Mouse (Mus musculus): ENCODE measurements around the gene Tmem210. TPM values are rescaled to one million over a fixed set of nuclear protein-coding genes. Genes with fewer than 3 reads are reported as not detected.

Gene Tmem210
- total and polyA plus RNA-seq, 3 experiments = not detected

DNA sequence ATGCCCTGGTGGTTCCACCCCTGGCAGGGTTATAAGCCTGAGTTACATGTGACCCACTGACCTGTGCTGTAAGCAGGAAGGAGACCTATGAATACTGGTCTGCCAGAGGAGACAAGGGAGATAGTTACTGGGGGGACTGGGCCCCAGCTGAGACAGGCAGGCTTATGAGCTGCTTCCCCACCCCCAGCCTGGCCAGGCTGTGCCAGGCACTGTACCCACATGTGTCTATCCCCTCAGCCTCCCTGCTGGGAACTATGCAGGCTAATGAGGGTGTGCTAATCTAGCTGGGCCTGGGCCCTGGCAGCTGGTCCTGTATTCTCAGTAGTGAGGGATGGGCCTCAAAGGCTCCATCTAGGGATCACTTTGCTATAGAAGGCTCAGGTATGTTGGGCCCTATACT lies 20.7 kb upstream of the Tmem210 start:
- Histone ChIP-seq H3K4me2 (ENCODE audit: insufficient read depth, low read depth, poor library complexity, severe bottlenecking) (no peak overlapping the region), H3K4me1 (ENCODE audit: control insufficient read depth in 1 of 2, insufficient read depth in 2 of 2) (peaks cover 23 to 76% of the 10 kb centered on the region in 2 experiments), H3K27ac (ENCODE audit: insufficient read depth, low read depth) (no peak overlapping the region), H3K4me3 (replicated peaks in 1 of 3; ENCODE audit: low read depth in 2 of 3, low read length in 2 of 3, poor library complexity in 1 of 3) (no peak overlapping the region), H3K36me3 (replicated peaks in 1 of 2; ENCODE audit: control insufficient read depth in 1 of 2, insufficient read depth in 1 of 2, low read length in 1 of 2) (peaks cover 8 to 42% of the 10 kb centered on the region in 2 experiments), H3K79me2 (replicated peaks; ENCODE audit: control insufficient read depth, extremely low read depth, insufficient read depth, poor library complexity, severe bottlenecking) (peaks cover 18% of the 10 kb centered on the region), H3K27me3 (replicated peaks) (no peaks in the 10 kb centered on the region), H3K9ac (ENCODE audit: insufficient read depth, low read depth) (no peak overlapping the region), H3K9me3 (replicated peaks; ENCODE audit: low read length) (no peaks in the 10 kb centered on the region)
- dilution Hi-C loops (cut with MboI; ENCODE audit: extremely low pct_ligation_motif_present, extremely low pct_unique_long_range_greater_than_20kb, low sequenced_read_pairs) = no loop called here
- in situ Hi-C loops (cut with MboI; ENCODE audit: low pct_ligation_motif_present, low pct_unique_long_range_greater_than_20kb, low sequenced_read_pairs) = no loop called here
- no peak for DNase-seq (ENCODE audit: extremely low read depth)
- no peak for TF ChIP-seq GABPA (IDR thresholded peaks at IDR 0.05; ENCODE audit: insufficient replicate concordance, low read depth, low read length)
- TF ChIP-seq POLR2AphosphoS2 (IDR thresholded peaks at IDR 0.05; ENCODE audit: low read depth, low read length) = no peak
- TF ChIP-seq E2F4 (IDR thresholded peaks at IDR 0.05; ENCODE audit: insufficient replicate concordance, low read depth, low read length) = no peak
- no peak for TF ChIP-seq MYC (IDR thresholded peaks at IDR 0.05; ENCODE audit: low read depth, low read length)
- TF ChIP-seq MXI1 (IDR thresholded peaks at IDR 0.05; ENCODE audit: low read depth, low read length) = no peak
- TF ChIP-seq IRF4 (IDR thresholded peaks at IDR 0.05; ENCODE audit: low read depth, low read length) = no peak
- no peak; a peak in 1 of 4 replicates for TF ChIP-seq CTCF (conservative IDR thresholded peaks at IDR 0.05 in 1 of 2, IDR thresholded peaks at IDR 0.05 in 1 of 2; ENCODE audit: low read depth in 2 of 2, low read length in 2 of 2)
- TF ChIP-seq USF1 (IDR thresholded peaks at IDR 0.05; ENCODE audit: low read depth, low read length) = no peak
- TF ChIP-seq KAT2A (IDR thresholded peaks at IDR 0.05; ENCODE audit: insufficient replicate concordance, low read length) = no peak
- TF ChIP-seq MAX (IDR thresholded peaks at IDR 0.05; ENCODE audit: low read length) = no peak
- TF ChIP-seq MEF2A (IDR thresholded peaks at IDR 0.05; ENCODE audit: borderline replicate concordance, low read depth, low read length) = no peak
- no peak for TF ChIP-seq JUND (conservative IDR thresholded peaks at IDR 0.05; ENCODE audit: low read depth, low read length)

DNA sequence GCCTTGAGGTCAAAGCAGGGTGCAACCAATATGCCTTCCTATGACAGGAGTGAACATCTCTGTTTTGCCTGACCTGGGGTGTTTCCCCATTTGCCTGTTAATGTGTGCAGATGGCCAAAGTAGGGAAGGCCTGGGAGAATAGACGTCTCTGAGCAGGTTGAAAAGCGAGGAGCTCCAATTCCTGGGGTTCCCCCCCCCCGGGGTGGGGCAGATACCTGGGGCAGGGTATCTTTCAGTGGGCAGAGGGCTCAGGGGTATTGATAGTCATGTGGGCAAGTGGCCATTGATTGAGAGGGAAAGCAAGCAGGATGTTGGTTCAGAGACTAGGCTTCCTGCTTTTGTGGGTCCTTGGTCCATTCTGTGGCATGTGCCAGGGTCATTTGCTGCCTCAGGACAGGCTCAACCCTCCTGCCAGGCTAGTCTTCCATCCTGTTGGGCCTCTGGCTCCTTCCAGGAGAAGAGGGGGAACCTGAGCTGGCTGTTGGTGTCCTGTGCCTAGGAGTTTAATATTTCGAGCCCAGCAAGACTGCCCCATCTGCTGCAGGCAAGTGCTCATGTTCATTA lies 20.1 kb upstream of the Tmem210 start:
- Histone ChIP-seq H3K27me3 (replicated peaks) (no peaks in the 10 kb centered on the region), H3K4me1 (ENCODE audit: control insufficient read depth in 1 of 2, insufficient read depth in 2 of 2) (peaks cover 23 to 76% of the 10 kb centered on the region in 2 experiments), H3K9me3 (replicated peaks; ENCODE audit: low read length) (no peaks in the 10 kb centered on the region), H3K4me2 (ENCODE audit: insufficient read depth, low read depth, poor library complexity, severe bottlenecking) (no peak overlapping the region; the same call in 1 of the 2 replicates), H3K27ac (ENCODE audit: insufficient read depth, low read depth) (no peak overlapping the region), H3K79me2 (replicated peaks; ENCODE audit: control insufficient read depth, extremely low read depth, insufficient read depth, poor library complexity, severe bottlenecking) (peaks cover 21% of the 10 kb centered on the region), H3K9ac (ENCODE audit: insufficient read depth, low read depth) (no peak overlapping the region), H3K36me3 (replicated peaks in 1 of 2; ENCODE audit: control insufficient read depth in 1 of 2, insufficient read depth in 1 of 2, low read length in 1 of 2) (peaks cover 8 to 42% of the 10 kb centered on the region in 2 experiments), H3K4me3 (replicated peaks in 1 of 3; ENCODE audit: low read depth in 2 of 3, low read length in 2 of 3, poor library complexity in 1 of 3) (no peak overlapping the region)
- dilution Hi-C loops (cut with MboI; ENCODE audit: extremely low pct_ligation_motif_present, extremely low pct_unique_long_range_greater_than_20kb, low sequenced_read_pairs) = no loop called here
- TF ChIP-seq SIN3A (IDR thresholded peaks at IDR 0.05; ENCODE audit: low read length) (no peak), SMC3 (IDR thresholded peaks at IDR 0.05; ENCODE audit: low read depth, low read length) (no peak)
- DNase-seq (ENCODE audit: extremely low read depth) = no peak
- in situ Hi-C loops (cut with MboI; ENCODE audit: low pct_ligation_motif_present, low pct_unique_long_range_greater_than_20kb, low sequenced_read_pairs) = no loop called here
